Mouse (Mus musculus): ENCODE results near the gene Wwtr1.

Gene Wwtr1

DNA sequence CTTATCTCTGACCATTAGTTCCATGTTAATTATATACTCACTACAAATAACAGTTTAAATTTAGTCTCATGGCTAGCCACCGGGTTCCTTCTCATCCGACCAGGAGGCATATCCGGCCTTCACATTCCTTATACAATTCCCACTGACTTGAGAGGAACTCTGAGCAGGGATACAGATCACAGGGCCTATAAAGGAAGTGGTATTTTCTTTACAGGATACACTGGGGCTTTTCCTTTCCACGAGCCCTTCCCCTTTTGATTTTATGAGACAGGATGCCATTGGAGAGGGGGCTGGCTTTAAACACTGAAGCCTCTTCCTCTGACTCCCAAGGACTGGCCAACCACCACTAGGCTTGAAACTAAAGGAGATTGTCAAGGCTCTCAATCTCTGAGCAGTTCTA lies 59.6 kb downstream of the Wwtr1 start:
- DNase-seq (ENCODE audit: low spot score in 2 of 2) = no peak

GRCm38 (mm10) chr3:57515044-57515443 lies 60.7 kb downstream of the Wwtr1 start:
- DNase-seq (ENCODE audit: low spot score in 2 of 2) = no peak

DNA sequence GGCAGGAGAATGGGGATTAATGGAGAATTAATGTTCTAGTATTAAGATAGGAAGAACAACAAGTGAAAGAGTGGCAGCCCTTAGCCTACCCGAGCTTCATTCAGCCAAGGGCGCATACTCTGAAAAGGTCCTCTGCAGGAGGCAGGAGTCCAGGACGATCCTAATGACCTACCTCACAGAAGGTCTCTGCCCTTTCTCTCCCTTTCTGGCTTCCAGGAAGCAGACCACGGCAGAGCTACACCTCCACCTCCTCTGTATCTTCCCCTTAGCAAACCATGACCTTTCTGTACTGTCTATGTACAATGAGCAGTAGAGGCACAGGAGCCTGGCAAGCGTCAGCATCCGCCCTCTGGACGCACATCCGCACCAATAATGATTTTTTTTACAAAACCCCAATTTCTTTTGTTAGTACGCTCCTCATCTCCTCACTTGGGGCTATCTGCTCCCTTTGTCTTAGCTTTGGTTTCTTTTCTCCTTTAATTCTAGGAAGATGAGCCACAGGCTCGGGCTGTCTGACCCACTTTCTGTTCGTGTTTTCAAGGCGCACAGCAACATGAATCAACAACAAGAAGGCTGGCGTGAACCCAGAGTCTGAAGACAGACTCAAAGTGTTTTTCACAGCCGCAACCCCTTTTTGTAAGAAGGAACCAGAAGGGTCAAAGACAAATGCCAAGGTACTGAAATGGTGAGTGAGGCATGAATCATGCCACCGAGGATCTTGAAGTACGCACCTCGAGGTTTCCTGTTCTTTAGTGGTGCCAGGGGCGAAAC lies 63.7 kb downstream of the Wwtr1 start:
- DNase-seq (ENCODE audit: low spot score in 2 of 2) = no peak

GRCm38 (mm10) chr3:57509945-57510675 lies 65.6 kb downstream of the Wwtr1 start:
- DNase-seq (ENCODE audit: low spot score in 2 of 2) = no peak

DNA sequence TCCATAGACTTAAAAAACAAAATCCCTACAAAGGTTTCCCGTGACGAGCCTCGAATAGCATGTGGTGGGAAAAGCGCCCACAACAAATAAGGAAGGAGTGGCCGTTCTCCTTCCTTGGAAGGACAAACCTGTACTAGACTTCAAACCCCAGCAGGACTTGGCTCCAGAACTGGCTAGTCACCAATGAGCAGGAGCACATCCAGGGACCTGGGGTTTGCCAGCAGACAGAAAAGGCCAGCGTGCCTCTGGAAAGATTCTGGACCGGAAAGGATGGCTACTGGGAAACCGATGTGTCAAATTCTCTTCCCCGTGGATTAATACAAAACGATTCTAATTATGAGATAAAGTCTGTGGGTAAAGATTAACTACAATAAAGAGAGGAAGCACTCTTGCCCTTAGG lies 69.7 kb downstream of the Wwtr1 start:
- no peak for DNase-seq (ENCODE audit: low spot score in 2 of 2)

DNA sequence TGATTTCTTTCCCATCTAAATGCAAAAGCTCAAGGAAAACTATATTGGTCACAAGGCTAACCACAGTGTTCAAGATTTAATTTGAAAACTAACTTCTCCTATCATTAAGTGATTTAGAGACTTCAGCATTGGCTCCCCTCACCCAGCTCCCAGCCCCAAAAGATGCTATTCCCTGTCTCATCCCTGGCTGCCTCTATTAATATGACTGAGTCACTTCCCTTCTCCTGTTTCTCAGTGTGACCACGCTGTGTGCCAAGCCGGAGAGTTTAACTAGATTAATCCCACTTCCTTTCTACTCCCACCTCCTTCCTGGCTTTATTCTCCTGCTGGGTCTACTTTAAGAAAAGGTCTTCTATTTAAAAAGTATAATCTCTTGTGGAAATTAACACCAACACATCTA lies 71.0 kb downstream of the Wwtr1 start:
- DNase-seq (ENCODE audit: low spot score in 2 of 2) = no peak

GRCm38 (mm10) chr3:57501596-57502220 lies 74.0 kb downstream of the Wwtr1 start:
- no peak for DNase-seq (ENCODE audit: low spot score in 2 of 2)

DNA sequence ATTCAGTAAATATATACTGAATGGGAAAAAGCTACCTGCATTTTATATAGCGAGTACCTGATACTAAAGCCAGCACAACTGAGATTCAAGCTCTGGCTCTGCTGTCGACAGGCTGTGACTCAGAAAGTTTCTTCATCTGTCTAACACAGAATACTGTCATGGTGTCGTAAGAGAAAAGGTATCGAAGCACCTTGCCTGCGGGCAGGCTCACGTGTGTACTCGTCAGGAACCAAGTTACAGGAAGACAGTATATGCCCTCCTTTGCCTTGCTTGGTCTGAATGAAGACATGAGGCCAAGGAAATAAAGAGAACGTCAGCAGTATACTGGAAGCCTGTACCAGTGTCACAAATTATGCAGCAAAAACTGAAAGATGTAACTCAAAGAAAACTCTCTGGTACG lies 74.9 kb downstream of the Wwtr1 start:
- DNase-seq (ENCODE audit: low spot score in 2 of 2) = no peak

GRCm38 (mm10) chr3:57497791-57498190 lies 77.9 kb downstream of the Wwtr1 start:
- no peak for DNase-seq (ENCODE audit: low spot score in 2 of 2)

DNA sequence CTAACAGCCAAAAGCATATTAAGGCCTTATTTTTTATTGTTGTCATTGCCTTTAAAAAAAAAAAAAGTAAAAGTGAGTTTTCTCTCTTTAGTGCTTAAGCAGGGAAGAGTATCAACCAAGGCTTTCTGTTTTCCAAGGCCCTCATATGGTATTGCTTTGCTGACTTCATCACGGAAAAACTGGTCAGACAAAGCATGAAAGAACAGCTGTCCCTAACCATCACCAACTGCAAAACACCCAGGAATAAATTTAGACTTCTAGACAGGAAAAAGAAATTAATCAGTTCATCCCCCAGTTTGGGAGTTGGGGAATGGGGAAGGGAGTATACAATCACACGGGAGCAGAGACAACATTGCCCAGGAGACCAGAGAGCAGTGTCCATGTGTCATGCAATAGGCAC lies 79.3 kb downstream of the Wwtr1 start:
- DNase-seq (ENCODE audit: low spot score in 2 of 2) = no peak

DNA sequence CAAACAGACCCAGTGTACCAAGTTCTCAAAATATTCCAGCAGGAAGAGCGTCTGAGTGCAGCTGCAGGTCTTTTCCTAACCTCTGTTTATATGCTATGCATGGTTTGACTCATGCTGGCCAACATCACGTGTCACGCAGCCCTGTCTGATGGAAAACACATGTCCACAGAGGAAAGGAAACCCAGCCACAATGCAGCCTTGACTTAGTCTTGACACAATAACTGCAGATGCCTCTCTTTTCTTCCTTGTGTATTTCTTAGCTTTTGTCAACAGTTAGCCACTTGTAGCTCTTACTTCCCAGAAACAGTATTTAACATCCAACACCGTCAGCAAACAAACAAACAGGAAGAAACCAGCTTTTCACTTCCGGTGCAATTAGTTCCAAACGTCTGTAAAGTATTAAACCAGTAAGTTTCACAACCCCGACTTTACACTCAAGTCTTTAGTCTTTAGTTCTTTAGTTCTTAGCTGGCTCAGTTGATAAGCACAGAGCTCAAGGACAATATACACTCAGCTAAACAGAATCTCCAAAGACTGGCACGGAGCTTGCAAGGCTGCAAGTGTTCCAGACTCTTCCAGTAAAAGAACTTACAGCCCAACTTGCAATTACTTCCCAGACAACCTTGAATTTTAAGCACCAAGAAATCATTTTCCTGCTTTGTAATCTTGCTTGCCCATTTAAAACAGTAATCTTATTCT lies 88.1 kb downstream of the Wwtr1 start:
- no peak for DNase-seq (ENCODE audit: low spot score in 2 of 2)

DNA sequence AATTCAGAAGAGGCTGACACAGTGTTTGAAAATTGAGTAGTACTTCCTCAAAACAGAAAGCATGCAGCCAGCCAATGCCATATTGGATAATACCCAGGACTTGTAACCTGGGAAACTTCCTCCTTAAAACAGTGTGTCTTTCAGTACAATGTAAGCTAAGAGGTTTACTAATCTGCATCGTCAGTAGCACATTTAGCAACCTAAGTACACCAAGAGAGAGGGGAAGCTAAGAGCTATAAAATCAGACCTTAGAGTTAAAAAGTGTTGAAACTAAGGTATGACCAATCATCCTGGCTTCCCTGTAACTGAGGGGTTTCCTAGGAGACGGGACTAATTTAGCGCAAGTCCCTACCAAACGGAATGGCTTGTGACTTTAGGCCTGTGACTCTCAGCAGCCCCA lies 89.6 kb downstream of the Wwtr1 start:
- no peak for DNase-seq (ENCODE audit: low spot score in 2 of 2)

- no peak for DNase-seq (ENCODE audit: low spot score in 2 of 2)
Observed at GRCm38 (mm10) chr3:57481981-57482380, 93.7 kb downstream of the Wwtr1 start.

DNA sequence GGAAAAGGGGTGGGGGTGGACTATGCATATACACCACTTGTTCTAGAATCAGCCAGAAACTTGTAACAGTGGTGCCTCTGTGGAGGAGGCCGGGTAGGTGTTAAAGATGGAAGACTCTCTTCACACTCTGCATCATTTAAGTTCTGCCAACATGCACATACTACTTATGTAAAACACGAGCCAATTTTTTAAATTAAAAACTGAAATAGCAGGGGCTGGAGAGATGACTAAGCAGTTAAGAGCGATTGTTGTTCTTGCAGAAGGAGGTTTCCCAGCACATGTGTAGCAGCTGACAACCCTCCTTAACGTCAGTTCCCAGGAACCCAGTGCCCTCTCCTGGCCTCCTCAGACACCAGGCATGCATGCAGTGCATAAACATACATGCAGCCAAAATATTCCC lies 95.1 kb downstream of the Wwtr1 start:
- no peak for DNase-seq (ENCODE audit: low spot score in 2 of 2)

DNA sequence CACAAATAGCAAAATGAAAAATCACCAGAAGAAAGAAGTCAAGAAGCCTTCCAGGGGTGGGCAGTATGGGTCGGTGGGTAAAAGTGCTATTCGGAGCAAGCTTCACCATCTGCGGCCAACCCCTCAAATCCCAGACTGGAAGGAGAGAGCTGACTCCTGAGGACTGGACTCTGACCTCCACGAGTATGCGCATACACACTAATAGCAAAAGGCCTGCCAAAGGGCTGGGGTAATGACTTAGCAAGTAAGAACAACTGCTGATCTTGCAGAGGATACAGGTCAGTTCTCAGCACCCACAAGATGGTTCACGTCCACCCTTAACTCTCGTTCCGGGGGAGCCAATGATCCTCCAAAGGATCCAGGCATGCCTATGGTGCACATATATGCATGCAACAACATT lies 101.3 kb downstream of the Wwtr1 start:
- no peak for DNase-seq (ENCODE audit: low spot score in 2 of 2)

DNA sequence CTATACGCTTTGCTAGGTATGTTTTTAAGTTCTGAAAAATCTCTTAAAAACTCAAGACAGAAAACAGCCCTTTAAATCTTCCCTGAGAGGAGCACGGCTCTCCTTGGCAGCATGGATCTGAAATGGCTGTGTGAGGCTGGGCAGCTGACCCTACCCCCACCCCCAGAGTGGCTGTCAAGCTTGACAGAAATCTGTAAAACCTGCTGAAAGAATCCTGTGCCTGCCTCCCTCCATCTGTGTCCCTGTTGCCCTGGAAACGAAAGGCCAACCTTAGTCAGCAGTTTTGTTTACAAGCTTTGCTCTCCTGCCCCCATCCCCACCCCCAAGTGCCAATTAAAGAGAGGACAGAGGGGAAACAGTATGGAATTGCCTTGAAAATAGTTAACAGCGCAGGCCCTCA lies 103.3 kb downstream of the Wwtr1 start:
- DNase-seq (ENCODE audit: low spot score in 2 of 2) = no peak

DNA sequence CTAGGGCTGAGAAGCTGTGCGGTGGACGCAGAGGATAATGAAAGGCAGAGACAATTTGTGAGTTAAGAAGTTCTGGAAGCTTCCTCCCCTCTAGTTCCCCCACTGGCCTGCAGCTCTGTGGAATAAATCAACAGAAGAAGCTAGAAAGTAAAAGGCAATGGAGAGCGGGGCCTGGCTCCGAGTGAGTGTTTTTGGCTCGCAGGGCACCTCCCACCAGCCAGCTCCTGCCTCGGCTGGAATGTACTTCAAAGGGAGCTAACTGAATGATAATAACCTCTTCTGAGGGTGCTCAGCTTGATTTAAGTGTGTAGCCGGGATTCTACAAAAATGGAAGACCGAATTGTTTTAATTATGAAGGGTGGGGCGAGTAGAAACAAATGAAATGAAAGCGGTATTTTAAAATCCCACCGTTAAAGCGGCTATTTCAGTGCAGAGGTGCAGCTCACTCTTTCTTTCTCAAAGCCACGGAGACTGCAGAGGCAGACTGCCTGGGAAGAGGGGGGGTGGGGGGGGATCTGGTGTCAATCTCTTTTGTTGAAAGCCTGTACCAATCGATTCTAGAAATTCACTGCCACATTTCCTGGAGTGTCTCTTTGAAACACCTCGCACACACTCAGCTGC lies 104.6 kb downstream of the Wwtr1 start:
- no peak for DNase-seq (ENCODE audit: low spot score in 2 of 2)

DNA sequence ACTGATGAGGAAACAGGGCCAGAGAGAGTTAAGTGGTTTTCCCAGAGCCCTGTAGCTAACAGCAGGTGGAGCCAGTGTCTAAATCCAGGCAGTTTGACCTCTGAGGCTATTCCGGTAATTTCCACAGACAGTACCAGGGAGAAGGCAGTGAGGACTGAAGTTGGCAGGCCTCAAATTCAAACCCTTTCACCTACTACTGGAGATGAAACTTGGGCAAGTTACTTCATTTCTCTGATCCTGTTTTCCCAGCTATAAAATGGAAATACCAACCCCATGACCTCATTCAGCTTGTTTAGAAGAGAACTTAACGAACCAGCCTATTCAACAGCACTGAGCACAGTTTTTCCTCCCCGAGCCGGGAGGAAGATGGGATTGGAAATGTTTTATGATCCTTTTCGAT lies 105.4 kb downstream of the Wwtr1 start:
- peak in 1 of 2 experiments; percentile 11 for DNase-seq (ENCODE audit: low spot score in 2 of 2)

GRCm38 (mm10) chr3:57469325-57469724 lies 106.4 kb downstream of the Wwtr1 start:
- no peak for DNase-seq (ENCODE audit: low spot score in 2 of 2)

- no peak for DNase-seq (ENCODE audit: low spot score in 2 of 2)
Observed at GRCm38 (mm10) chr3:57466289-57466688, 109.4 kb downstream of the Wwtr1 start.

DNA sequence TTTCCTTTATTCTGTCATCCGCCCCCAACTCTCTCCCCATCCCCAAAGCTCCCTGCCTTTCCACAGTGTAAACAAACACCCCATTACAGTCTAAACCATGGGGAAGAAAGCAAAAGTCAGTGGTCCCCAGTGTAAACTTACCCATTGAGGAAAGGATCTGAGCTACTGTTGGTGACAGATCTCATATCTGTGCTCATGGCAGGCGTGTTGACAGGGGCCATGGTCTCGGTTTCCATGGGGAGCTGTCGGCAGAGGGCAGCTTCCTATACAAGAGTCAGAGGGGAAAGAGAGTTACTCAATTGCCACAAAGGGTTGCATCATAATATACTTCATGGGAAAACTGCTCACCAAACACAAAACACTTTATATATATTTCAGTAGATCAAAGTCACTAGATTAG lies 112.4 kb downstream of the Wwtr1 start:
- no peak for DNase-seq (ENCODE audit: low spot score in 2 of 2)

- no peak for DNase-seq (ENCODE audit: low spot score in 2 of 2)
Observed at GRCm38 (mm10) chr3:57458652-57459051, 117.1 kb downstream of the Wwtr1 start.
